Mouse (Mus musculus) adipocyte (in vitro differentiated cells): ENCODE results near the gene Actr1a.

Experiments used
- DNase-seq: peaks from one replicate; pipeline ENCODE4 v3.0.0-alpha.2; 2016; ENCODE audit warnings: low spot score

The Actr1a gene

DNA sequence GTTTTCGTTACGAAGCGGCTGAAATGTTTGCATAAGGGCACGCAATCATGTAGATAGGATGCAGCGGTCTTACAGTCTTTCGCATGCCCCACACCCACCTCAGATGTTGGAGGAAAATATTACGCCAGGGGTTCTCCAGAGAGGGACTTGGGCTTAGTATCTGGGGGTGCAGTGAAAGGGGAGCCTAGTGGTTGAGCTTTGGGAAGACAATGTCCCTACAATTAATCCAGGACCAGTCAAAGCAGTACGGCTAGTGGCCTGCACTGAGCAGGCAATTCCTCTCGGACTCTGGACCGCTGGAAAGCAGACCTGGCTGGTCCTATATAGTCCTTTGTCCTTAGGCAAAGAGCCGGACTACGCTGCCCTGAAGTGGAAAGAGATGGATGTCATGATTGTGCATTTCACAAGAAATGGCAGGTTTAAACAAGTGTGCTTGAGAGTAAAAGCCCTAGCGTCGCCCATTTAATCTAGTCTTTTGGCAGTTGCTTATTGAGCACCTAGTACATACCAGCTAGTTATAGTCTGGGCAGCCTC, 68.0 kb downstream of the Actr1a start:
- DNase-seq, result no peak
